Mouse (Mus musculus) CH12.LX (cell line): ENCODE measurements around the gene Slc2a5. TPM values are rescaled to one million over a fixed set of nuclear protein-coding genes. Genes with fewer than 3 reads are reported as not detected.
A peak's percentile ranks its signal among the peaks of the same experiment; 100 is the strongest.

Experiments
- DNase-seq: peaks from one replicate; pipeline ENCODE4 v3.0.0-alpha.2; 2013; ENCODE audit errors: extremely low read depth
- H3K27ac ChIP-seq: 2 replicates; pipeline ENCODE4 v1.5.1; 2012; ENCODE audit warnings: low read depth, mild to moderate bottlenecking, control low read depth, moderate library complexity; ENCODE audit not compliant: insufficient read depth
- H3K27me3 ChIP-seq: replicated peaks from 2 replicates; pipeline ENCODE3; 2012; ENCODE audit warnings: inconsistent platforms
- H3K36me3 ChIP-seq, 2 experiments: replicated peaks in 1 of 2; 2 replicates each; pipeline versions ENCODE3 to v1.6.1; 2012; ENCODE audit warnings: inconsistent platforms in 1 of 2, low read length in 1 of 2, mild to moderate bottlenecking in 1 of 2, mixed read lengths in 1 of 2, moderate library complexity in 1 of 2; ENCODE audit not compliant: control insufficient read depth in 1 of 2, insufficient read depth in 1 of 2
- H3K4me1 ChIP-seq, 2 experiments: 2 replicates each; pipeline ENCODE4 v1.6.1; 2012; ENCODE audit warnings: inconsistent platforms in 1 of 2, moderate library complexity in 1 of 2; ENCODE audit not compliant: insufficient read depth in 2 of 2, control insufficient read depth in 1 of 2
- H3K4me2 ChIP-seq: 2 replicates; pipeline ENCODE4 v1.6.1; 2012; ENCODE audit warnings: low read depth, mild to moderate bottlenecking, control low read depth; ENCODE audit not compliant: poor library complexity, insufficient read depth, severe bottlenecking
- H3K4me3 ChIP-seq, 3 experiments: fragments of 150-350 bp in 1 of 3; sonication (generic) in 1 of 3; replicated peaks in 1 of 3; 2 replicates each; pipeline versions ENCODE3 to v1.5.1; 2011 to 2012; ENCODE audit warnings: low read depth in 2 of 3, low read length in 2 of 3, mild to moderate bottlenecking in 2 of 3, moderate library complexity in 2 of 3, control low read depth in 1 of 3, improper control_type of control experiment in 1 of 3, inconsistent platforms in 1 of 3, mixed read lengths in 1 of 3; ENCODE audit not compliant: poor library complexity in 1 of 3
- H3K79me2 ChIP-seq: replicated peaks from 2 replicates; pipeline ENCODE4 v1.6.1; 2012; ENCODE audit warnings: mild to moderate bottlenecking, moderate library complexity; ENCODE audit not compliant: control insufficient read depth, poor library complexity, insufficient read depth, severe bottlenecking; ENCODE audit errors: extremely low read depth
- H3K9ac ChIP-seq: 2 replicates; pipeline ENCODE4 v1.6.1; 2012; ENCODE audit warnings: low read depth, mild to moderate bottlenecking, control low read depth, moderate library complexity; ENCODE audit not compliant: insufficient read depth
- H3K9me3 ChIP-seq: replicated peaks from 2 replicates; pipeline ENCODE3; 2012; ENCODE audit warnings: low read length, inconsistent platforms, mixed read lengths
- BHLHE40 ChIP-seq: IDR thresholded peaks from 2 replicates; pipeline ENCODE4 v1.6.1; 2011; ENCODE audit warnings: mild to moderate bottlenecking, low read depth, low read length, improper control_type of control experiment
- CHD1 ChIP-seq: IDR thresholded peaks from 2 replicates; pipeline ENCODE4 v1.6.1; 2012; ENCODE audit warnings: low read depth, low read length, improper control_type of control experiment, inconsistent platforms
- CHD2 ChIP-seq: IDR thresholded peaks from 2 replicates; pipeline ENCODE4 v1.6.1; 2011; ENCODE audit warnings: low read length, improper control_type of control experiment
- ELF1 ChIP-seq: IDR thresholded peaks from 2 replicates; pipeline ENCODE4 v1.6.1; 2014; ENCODE audit warnings: low read depth, mild to moderate bottlenecking, inconsistent platforms, low read length, improper control_type of control experiment
- EP300 ChIP-seq: IDR thresholded peaks from 2 replicates; pipeline ENCODE4 v1.6.1; 2011; ENCODE audit warnings: low read length, improper control_type of control experiment
- ETS1 ChIP-seq: conservative IDR thresholded peaks from 2 replicates; pipeline ENCODE4 v1.6.1; 2012; ENCODE audit warnings: low read depth, mild to moderate bottlenecking, inconsistent platforms, low read length, improper control_type of control experiment, moderate library complexity
- IRF4 ChIP-seq: IDR thresholded peaks from 2 replicates; pipeline ENCODE4 v1.6.1; 2014; ENCODE audit warnings: low read depth, mild to moderate bottlenecking, inconsistent platforms, low read length, improper control_type of control experiment
- JUN ChIP-seq: IDR thresholded peaks from 2 replicates; pipeline ENCODE4 v1.6.1; 2011; ENCODE audit warnings: low read depth, mild to moderate bottlenecking, low read length, improper control_type of control experiment, moderate library complexity; ENCODE audit not compliant: insufficient read depth
- JUND ChIP-seq: conservative IDR thresholded peaks from 2 replicates; pipeline ENCODE4 v1.6.1; 2011; ENCODE audit warnings: low read depth, low read length, improper control_type of control experiment
- KAT2A ChIP-seq: IDR thresholded peaks from 2 replicates; pipeline ENCODE4 v1.6.1; 2012; ENCODE audit warnings: low read length, improper control_type of control experiment, inconsistent platforms; ENCODE audit not compliant: insufficient replicate concordance
- MAX ChIP-seq: IDR thresholded peaks from 2 replicates; pipeline ENCODE4 v1.6.1; 2011; ENCODE audit warnings: low read length, improper control_type of control experiment
- MAZ ChIP-seq: IDR thresholded peaks from 2 replicates; pipeline ENCODE4 v1.6.1; 2012; ENCODE audit warnings: low read depth, mild to moderate bottlenecking, inconsistent platforms, low read length, improper control_type of control experiment, moderate library complexity
- MEF2A ChIP-seq: IDR thresholded peaks from 2 replicates; pipeline ENCODE4 v1.6.1; 2014; ENCODE audit warnings: low read depth, mild to moderate bottlenecking, inconsistent platforms, low read length, improper control_type of control experiment, borderline replicate concordance
- MXI1 ChIP-seq: IDR thresholded peaks from 2 replicates; pipeline ENCODE4 v1.6.1; 2011; ENCODE audit warnings: mild to moderate bottlenecking, low read depth, low read length, improper control_type of control experiment
- MYC ChIP-seq: IDR thresholded peaks from 2 replicates; pipeline ENCODE4 v1.6.1; 2011; ENCODE audit warnings: low read depth, mild to moderate bottlenecking, improper control_type of control experiment, low read length
- NELFE ChIP-seq: IDR thresholded peaks from 2 replicates; pipeline ENCODE4 v1.6.1; 2011; ENCODE audit warnings: low read depth, low read length, improper control_type of control experiment
- PAX5 ChIP-seq: IDR thresholded peaks from 2 replicates; pipeline ENCODE4 v1.6.1; 2012; ENCODE audit warnings: low read length, inconsistent platforms, mixed read lengths
- RAD21 ChIP-seq: IDR thresholded peaks from 2 replicates; pipeline ENCODE4 v1.6.1; 2011; ENCODE audit warnings: low read depth, mild to moderate bottlenecking, low read length, improper control_type of control experiment, moderate library complexity
- RCOR1 ChIP-seq: conservative IDR thresholded peaks from 2 replicates; pipeline ENCODE4 v1.6.1; 2012; ENCODE audit warnings: low read depth, mild to moderate bottlenecking, inconsistent platforms, low read length, improper control_type of control experiment
- SIN3A ChIP-seq: IDR thresholded peaks from 2 replicates; pipeline ENCODE4 v1.6.1; 2012; ENCODE audit warnings: low read length, improper control_type of control experiment, inconsistent platforms
- SMC3 ChIP-seq: IDR thresholded peaks from 2 replicates; pipeline ENCODE4 v1.6.1; 2011; ENCODE audit warnings: low read depth, low read length, improper control_type of control experiment
- TBP ChIP-seq: conservative IDR thresholded peaks from 2 replicates; pipeline ENCODE4 v1.6.1; 2011; ENCODE audit warnings: low read depth, low read length, improper control_type of control experiment
- TCF12 ChIP-seq: IDR thresholded peaks from 2 replicates; pipeline ENCODE4 v1.6.1; 2014; ENCODE audit warnings: low read depth, mild to moderate bottlenecking, inconsistent platforms, low read length, improper control_type of control experiment
- UBTF ChIP-seq: IDR thresholded peaks from 2 replicates; pipeline ENCODE4 v1.6.1; 2012; ENCODE audit warnings: low read depth, mild to moderate bottlenecking, inconsistent platforms, low read length, improper control_type of control experiment, moderate library complexity
- USF1 ChIP-seq: IDR thresholded peaks from 2 replicates; pipeline ENCODE4 v1.6.1; 2014; ENCODE audit warnings: low read depth, mild to moderate bottlenecking, inconsistent platforms, low read length, improper control_type of control experiment
- USF2 ChIP-seq: conservative IDR thresholded peaks from 2 replicates; pipeline ENCODE4 v1.6.1; 2011; ENCODE audit warnings: low read depth, low read length, improper control_type of control experiment
- ZKSCAN1 ChIP-seq: IDR thresholded peaks from 2 replicates; pipeline ENCODE4 v1.6.1; 2012; ENCODE audit warnings: low read depth, inconsistent platforms, low read length, improper control_type of control experiment, borderline replicate concordance
- ZMIZ1 ChIP-seq: IDR thresholded peaks from 2 replicates; pipeline ENCODE4 v1.6.1; 2012; ENCODE audit warnings: low read depth, mild to moderate bottlenecking, inconsistent platforms, low read length, improper control_type of control experiment
- ZNF384 ChIP-seq: IDR thresholded peaks from 2 replicates; pipeline ENCODE4 v1.6.1; 2012; ENCODE audit warnings: low read depth, low read length, improper control_type of control experiment, inconsistent platforms
- dilution Hi-C: fragments of 300-500 bp; cut with MboI; formaldehyde crosslinking; loops from 2 replicates; pipeline ENCODE4 v1.14.3; 2020; ENCODE audit warnings: low sequenced_read_pairs; ENCODE audit not compliant: extremely low pct_unique_long_range_greater_than_20kb, extremely low pct_ligation_motif_present
- in situ Hi-C: fragments of 300-500 bp; cut with MboI; formaldehyde crosslinking; loops from 3 replicates; pipeline ENCODE4 v1.14.3; 2019; ENCODE audit warnings: low sequenced_read_pairs, low pct_ligation_motif_present, low pct_unique_long_range_greater_than_20kb, mixed read lengths
- polyA plus RNA-seq: library from polyadenylated mRNA; unstranded; fragments of >175 nt; gene quantifications from 2 replicates; pipeline ENCODE4 v1.2.1, GENCODE M21; 2012; ENCODE audit warnings: low read depth; ENCODE audit not compliant: insufficient read length
- total RNA-seq, 2 experiments: library from RNA; depleted of rRNA; stranded (reverse); fragments of 300-350 nt in 1 of 2; fragments of >200 nt in 1 of 2; gene quantifications; 2 replicates each; pipeline ENCODE4 v1.2.3; 2012 to 2014

Slc2a5 gene
- total and polyA plus RNA-seq, 3 experiments: 0.81 to 1.5 (median 1.4) TPM

DNA sequence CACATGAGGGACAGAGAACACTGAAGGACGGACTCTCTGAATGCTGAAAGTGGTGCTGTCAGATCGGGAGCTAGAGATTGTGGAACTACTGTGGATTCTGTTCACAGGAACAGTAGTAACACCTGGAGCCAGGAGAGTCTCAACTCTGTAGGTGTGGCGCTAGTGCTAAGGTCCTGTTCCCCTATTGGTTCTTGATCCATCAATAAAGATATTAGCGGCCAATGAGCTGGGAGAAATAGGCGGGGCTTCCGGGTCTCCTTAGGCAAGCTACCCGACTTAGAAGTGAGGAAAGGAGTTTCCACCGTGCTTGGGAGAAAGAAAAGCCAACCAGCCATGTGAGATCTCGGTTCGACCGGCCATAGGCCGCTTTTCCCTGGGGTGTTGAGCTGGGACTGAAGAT is 25.2 kb downstream of the Slc2a5 start:
- in situ Hi-C loops (no loop called here), dilution Hi-C loops (no loop called here)
- Histone ChIP-seq H3K9me3 (peaks cover 11% of the 10 kb centered on the region), H3K36me3 (peaks cover 0 to 2% of the 10 kb centered on the region in 2 experiments), H3K4me2 (no peak overlapping the region), H3K79me2 (no peaks in the 10 kb centered on the region), H3K27ac (no peak overlapping the region), H3K9ac (no peak overlapping the region), H3K27me3 (no peaks in the 10 kb centered on the region), H3K4me3 (no peak overlapping the region), H3K4me1 (peaks cover 25 to 47% of the 10 kb centered on the region in 2 experiments)
- TF ChIP-seq MEF2A: no peak
- TF ChIP-seq USF2: no peak
- no peak for TF ChIP-seq MAX
- no peak for TF ChIP-seq ELF1
- TF ChIP-seq ZMIZ1: no peak
- no peak for TF ChIP-seq ZKSCAN1
- TF ChIP-seq SIN3A: no peak
- TF ChIP-seq CHD2: no peak
- TF ChIP-seq TBP: no peak
- TF ChIP-seq RAD21: no peak
- TF ChIP-seq MAZ: no peak
- DNase-seq: no peak

DNA sequence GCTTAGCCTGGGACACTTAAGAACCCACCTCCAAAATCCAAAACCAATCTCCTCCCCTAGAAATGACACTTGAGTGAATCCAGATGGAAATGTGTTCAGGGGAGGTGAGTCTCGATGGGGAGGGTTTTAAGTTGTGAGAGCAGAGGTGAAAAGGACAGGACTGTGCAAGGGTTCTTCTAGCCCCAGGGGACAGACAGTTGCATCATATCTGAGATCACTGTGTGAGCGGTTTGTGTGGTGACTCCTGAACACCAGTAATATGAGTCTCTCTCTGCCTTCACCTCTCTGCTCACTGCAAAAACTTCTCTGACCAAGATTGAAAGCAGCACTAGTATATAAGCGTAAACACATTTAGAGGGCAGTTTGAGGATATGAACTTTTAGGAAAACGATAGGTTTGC is 27.2 kb downstream of the Slc2a5 start:
- Histone ChIP-seq H3K36me3 (peaks cover 0 to 2% of the 10 kb centered on the region in 2 experiments), H3K27me3 (no peaks in the 10 kb centered on the region), H3K27ac (peak overlapping the region; percentile 27; the same call in 1 of the 2 replicates), H3K9ac (no peak overlapping the region), H3K9me3 (peaks cover 14% of the 10 kb centered on the region), H3K79me2 (no peaks in the 10 kb centered on the region), H3K4me3 (no peak overlapping the region), H3K4me2 (no peak overlapping the region; the same call in 1 of the 2 replicates), H3K4me1 (peaks cover 17 to 34% of the 10 kb centered on the region in 2 experiments)
- peak; percentile 92 for DNase-seq
- in situ Hi-C loops: no loop called here
- dilution Hi-C loops: no loop called here
- peak; percentile 62 for TF ChIP-seq BHLHE40
- peak; percentile 75 for TF ChIP-seq JUN
- peak; percentile 92 for TF ChIP-seq ETS1
- no peak; the same call in 1 of the 2 replicates for TF ChIP-seq MAX
- peak; percentile 36; the same call in 1 of the 2 replicates for TF ChIP-seq MYC
- TF ChIP-seq TCF12: peak; percentile 76; the same call in 1 of the 2 replicates
- peak; percentile 76 for TF ChIP-seq EP300
- peak; percentile 74; the same call in 1 of the 2 replicates for TF ChIP-seq JUND
- TF ChIP-seq NELFE: no peak
- TF ChIP-seq PAX5: no peak
- peak; percentile 55; the same call in 1 of the 2 replicates for TF ChIP-seq TBP
- peak; percentile 84 for TF ChIP-seq IRF4
- TF ChIP-seq SMC3: no peak
- TF ChIP-seq ZNF384: no peak
- TF ChIP-seq MEF2A: peak; percentile 65; the same call in 1 of the 2 replicates
- peak; percentile 20; the same call in 1 of the 2 replicates for TF ChIP-seq MXI1
- TF ChIP-seq CHD1: 0 out of 2 replicates have a peak, but pooled peaks have one; percentile 26
- TF ChIP-seq RCOR1: no peak
- no peak for TF ChIP-seq UBTF
- no peak for TF ChIP-seq USF1
- peak; percentile 66; the same call in 1 of the 2 replicates for TF ChIP-seq MAZ
- TF ChIP-seq KAT2A: 0 out of 2 replicates have a peak, but pooled peaks have one; percentile 32
